Mouse (Mus musculus): ENCODE results near the gene Wdtc1. TPM values are rescaled to one million over a fixed set of nuclear protein-coding genes. Genes with fewer than 3 reads are reported as not detected.

Wdtc1 gene
- polyA plus RNA-seq, 1 experiment from 2014 or later = 25.5 TPM

- H3K4me2 ChIP-seq (replicated peaks) = peak overlapping the region; percentile 72
- peaks cover 14% of the 10 kb centered on the region for H3K4me1 ChIP-seq
- 0 out of 2 replicates have a peak, but pooled peaks cover 2% of the 10 kb centered on the region for H3K27me3 ChIP-seq
- H3K9me3 ChIP-seq (replicated peaks) = no peaks in the 10 kb centered on the region
- peak overlapping the region; percentile 86 for H3K27ac ChIP-seq
- H3K4me3 ChIP-seq = peak overlapping the region; percentile 94
- no peaks in the 10 kb centered on the region for H3K36me3 ChIP-seq
- H3K9ac ChIP-seq = peak overlapping the region; percentile 92
- peak; percentile 98 for ATAC-seq (ENCODE audit: low FRiP score)
- WGBS = under 1% methylated on average over 51 of the region's 60 CpGs
These were observed 14.0 kb downstream of the Wdtc1 start for GRCm38 (mm10) chr4:133339148-133339749.

GRCm38 (mm10) chr4:133338521-133339095, 14.7 kb downstream of the Wdtc1 start:
- H3K4me3 ChIP-seq = peak overlapping the region; percentile 94
- peaks cover 14% of the 10 kb centered on the region for H3K4me1 ChIP-seq
- H3K27ac ChIP-seq = peak overlapping the region; percentile 86
- ATAC-seq (ENCODE audit: low FRiP score) = no peak; the same call in 1 of the 2 replicates
- 0 out of 2 replicates have a peak, but pooled peaks cover 2% of the 10 kb centered on the region for H3K27me3 ChIP-seq
- H3K4me2 ChIP-seq (replicated peaks) = peak overlapping the region; percentile 72
- peak overlapping the region; percentile 92 for H3K9ac ChIP-seq
- no peaks in the 10 kb centered on the region for H3K36me3 ChIP-seq
- no peaks in the 10 kb centered on the region for H3K9me3 ChIP-seq (replicated peaks)
- 0% methylated on average over 30 of the region's 39 CpGs for WGBS

GRCm38 (mm10) chr4:133337833-133338520, 15.3 kb downstream of the Wdtc1 start:
- peak overlapping the region; percentile 94 for H3K4me3 ChIP-seq
- ATAC-seq (ENCODE audit: low FRiP score) = no peak
- peak overlapping the region; percentile 92 for H3K9ac ChIP-seq
- H3K4me2 ChIP-seq (replicated peaks) = peak overlapping the region; percentile 72
- H3K9me3 ChIP-seq (replicated peaks) = no peaks in the 10 kb centered on the region
- H3K4me1 ChIP-seq = peaks cover 14% of the 10 kb centered on the region
- H3K27me3 ChIP-seq = 0 out of 2 replicates have a peak, but pooled peaks cover 2% of the 10 kb centered on the region
- WGBS = 16% methylated on average over 14 of the region's 14 CpGs
- no peak overlapping the region for H3K27ac ChIP-seq
- H3K36me3 ChIP-seq = no peaks in the 10 kb centered on the region

- 58% methylated on average over 6 of the region's 6 CpGs for WGBS
These were observed 20.0 kb downstream of the Wdtc1 start for GRCm38 (mm10) chr4:133333306-133333705.

GRCm38 (mm10) chr4:133330296-133330695, 23.0 kb downstream of the Wdtc1 start:
- H3K27me3 ChIP-seq = no peaks in the 10 kb centered on the region
- no peak overlapping the region for H3K9ac ChIP-seq
- H3K4me2 ChIP-seq (replicated peaks) = no peak overlapping the region
- H3K9me3 ChIP-seq (replicated peaks) = no peaks in the 10 kb centered on the region
- no peak for ATAC-seq (ENCODE audit: low FRiP score)
- no peaks in the 10 kb centered on the region for H3K36me3 ChIP-seq
- H3K4me3 ChIP-seq = no peak overlapping the region
- H3K27ac ChIP-seq = no peak overlapping the region
- no peaks in the 10 kb centered on the region for H3K4me1 ChIP-seq
- 91% methylated on average over 4 of the region's 4 CpGs for WGBS

More at GRCm38 (mm10) chr4:133333306-133333705, 20.0 kb downstream of the Wdtc1 start:
- H3K4me3 ChIP-seq = no peak overlapping the region
- no peak overlapping the region for H3K4me2 ChIP-seq (replicated peaks)
- no peak for ATAC-seq (ENCODE audit: low FRiP score)
- no peaks in the 10 kb centered on the region for H3K9me3 ChIP-seq (replicated peaks)
- no peak overlapping the region for H3K9ac ChIP-seq
- no peaks in the 10 kb centered on the region for H3K36me3 ChIP-seq
- no peaks in the 10 kb centered on the region for H3K27me3 ChIP-seq
- peaks cover 9% of the 10 kb centered on the region for H3K4me1 ChIP-seq
- H3K27ac ChIP-seq = no peak overlapping the region

GRCm38 (mm10) chr4:133328129-133328528, 25.2 kb downstream of the Wdtc1 start:
- Histone ChIP-seq H3K27me3 (no peaks in the 10 kb centered on the region), H3K27ac (no peak overlapping the region), H3K36me3 (peaks cover 4% of the 10 kb centered on the region; the same call in 1 of the 2 replicates), H3K9me3 (replicated peaks) (no peaks in the 10 kb centered on the region), H3K4me2 (replicated peaks) (no peak overlapping the region), H3K9ac (no peak overlapping the region), H3K4me1 (no peaks in the 10 kb centered on the region), H3K4me3 (no peak overlapping the region)
- 84% methylated on average over 7 of the region's 7 CpGs for WGBS
- ATAC-seq (ENCODE audit: low FRiP score) = no peak

GRCm38 (mm10) chr4:133319667-133320066, 33.6 kb downstream of the Wdtc1 start:
- Histone ChIP-seq H3K4me3 (no peak overlapping the region), H3K9ac (no peak overlapping the region), H3K36me3 (peaks cover 23% of the 10 kb centered on the region), H3K27ac (no peak overlapping the region), H3K4me1 (no peaks in the 10 kb centered on the region), H3K27me3 (no peaks in the 10 kb centered on the region), H3K4me2 (replicated peaks) (no peak overlapping the region), H3K9me3 (replicated peaks) (no peaks in the 10 kb centered on the region)
- 92% methylated on average over 3 of the region's 3 CpGs for WGBS
- no peak for ATAC-seq (ENCODE audit: low FRiP score)

GRCm38 (mm10) chr4:133315991-133316390, 37.3 kb downstream of the Wdtc1 start:
- Histone ChIP-seq H3K27me3 (no peaks in the 10 kb centered on the region), H3K9ac (no peak overlapping the region), H3K9me3 (replicated peaks) (no peaks in the 10 kb centered on the region), H3K4me3 (no peak overlapping the region), H3K4me1 (no peaks in the 10 kb centered on the region), H3K27ac (no peak overlapping the region), H3K36me3 (peaks cover 27% of the 10 kb centered on the region), H3K4me2 (replicated peaks) (no peak overlapping the region)
- ATAC-seq (ENCODE audit: low FRiP score) = no peak
- 81% methylated on average over 5 of the region's 5 CpGs for WGBS

- no peak overlapping the region for H3K9ac ChIP-seq
- no peak overlapping the region for H3K4me2 ChIP-seq (replicated peaks)
- 89% methylated on average over 8 of the region's 8 CpGs for WGBS
- no peaks in the 10 kb centered on the region for H3K9me3 ChIP-seq (replicated peaks)
- H3K4me1 ChIP-seq = no peaks in the 10 kb centered on the region
- no peak overlapping the region for H3K27ac ChIP-seq
- no peak for ATAC-seq (ENCODE audit: low FRiP score)
- peaks cover 20% of the 10 kb centered on the region for H3K36me3 ChIP-seq
- H3K4me3 ChIP-seq = no peak overlapping the region
- H3K27me3 ChIP-seq = no peaks in the 10 kb centered on the region
These were observed 38.4 kb downstream of the Wdtc1 start for GRCm38 (mm10) chr4:133314896-133315295.

GRCm38 (mm10) chr4:133309948-133310347, 43.3 kb downstream of the Wdtc1 start:
- no peaks in the 10 kb centered on the region for H3K9me3 ChIP-seq (replicated peaks)
- H3K4me1 ChIP-seq = no peaks in the 10 kb centered on the region
- H3K4me2 ChIP-seq (replicated peaks) = no peak overlapping the region
- ATAC-seq (ENCODE audit: low FRiP score) = no peak
- 0% methylated on average over 3 of the region's 3 CpGs for WGBS
- H3K27me3 ChIP-seq = no peaks in the 10 kb centered on the region
- H3K27ac ChIP-seq = no peak overlapping the region
- H3K36me3 ChIP-seq = peaks cover 24% of the 10 kb centered on the region
- no peak overlapping the region for H3K4me3 ChIP-seq
- H3K9ac ChIP-seq = no peak overlapping the region

- WGBS = 46% methylated on average over 3 of the region's 3 CpGs
- ATAC-seq (ENCODE audit: low FRiP score) = no peak
- no peak overlapping the region for H3K4me3 ChIP-seq
- H3K36me3 ChIP-seq = peaks cover 26% of the 10 kb centered on the region
- H3K27ac ChIP-seq = no peak overlapping the region
- H3K4me1 ChIP-seq = no peaks in the 10 kb centered on the region
- no peaks in the 10 kb centered on the region for H3K27me3 ChIP-seq
- no peaks in the 10 kb centered on the region for H3K9me3 ChIP-seq (replicated peaks)
- no peak overlapping the region for H3K9ac ChIP-seq
- no peak overlapping the region for H3K4me2 ChIP-seq (replicated peaks)
These were observed 46.0 kb downstream of the Wdtc1 start for GRCm38 (mm10) chr4:133307331-133307730.

- H3K4me2 ChIP-seq (replicated peaks) = no peak overlapping the region
- H3K27me3 ChIP-seq = no peaks in the 10 kb centered on the region
- no peak overlapping the region for H3K4me3 ChIP-seq
- H3K27ac ChIP-seq = no peak overlapping the region
- no peak for ATAC-seq (ENCODE audit: low FRiP score)
- 0 out of 2 replicates have a peak, but pooled peaks cover 3% of the 10 kb centered on the region for H3K4me1 ChIP-seq
- H3K9me3 ChIP-seq (replicated peaks) = no peaks in the 10 kb centered on the region
- peaks cover 33% of the 10 kb centered on the region for H3K36me3 ChIP-seq
- H3K9ac ChIP-seq = no peak overlapping the region
- 86% methylated on average over 7 of the region's 7 CpGs for WGBS
These were observed 47.5 kb downstream of the Wdtc1 start for GRCm38 (mm10) chr4:133305825-133306224.
